In the genomic region with DNA sequence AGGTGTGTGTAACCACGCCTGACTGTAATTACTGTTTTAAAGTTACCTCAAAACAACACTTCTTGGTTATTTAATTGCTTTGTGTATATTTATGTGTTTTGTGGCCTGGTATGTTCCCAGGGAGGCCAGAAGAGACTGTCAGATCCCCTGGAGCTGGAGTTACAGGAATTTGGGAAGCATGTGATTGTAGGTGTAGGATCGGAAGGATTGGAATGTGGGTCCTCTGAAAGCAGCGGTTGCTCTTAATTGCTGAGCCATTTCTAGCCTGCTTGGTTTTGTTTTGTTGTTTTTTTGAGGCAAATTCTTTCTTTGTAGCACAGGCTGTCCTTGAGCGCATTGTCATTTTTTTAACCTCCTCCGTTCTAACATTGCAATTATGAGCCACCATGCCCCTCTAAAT, we compare ENCODE assay signal across 12 mouse cellular contexts.
"Had no signal": no experiment of that assay in that cellular context is flagged by ENCODE, and none has a peak within 500 bp of the region (broad histone marks: within the 10 kb centered on the region; RNA-seq: fewer than 3 reads in every experiment).

No protein-coding gene starts in this region.

- H3K9me3 ChIP-seq: limb, embryonic 13.5 days; liver, embryonic 15.5 days; midbrain, embryonic 12.5 days had no signal

- H3K9ac ChIP-seq: limb, embryonic 13.5 days; liver, embryonic 15.5 days; lung, embryonic 14.5 days; midbrain, embryonic 12.5 days had no signal

- H3K27me3 ChIP-seq: limb, embryonic 13.5 days; liver, embryonic 15.5 days; midbrain, embryonic 12.5 days had no signal

- ATAC-seq: midbrain, embryonic 16.5 days had no signal

- H3K4me2 ChIP-seq: limb, embryonic 13.5 days; liver, embryonic 15.5 days; lung, embryonic 14.5 days; midbrain, embryonic 12.5 days had no signal

- H3K4me1 ChIP-seq: limb, embryonic 13.5 days; liver, embryonic 15.5 days; midbrain, embryonic 12.5 days had no signal

- DNase-seq: kidney, postnatal 10 days; kidney, postnatal 4 days; left cerebral cortex, postnatal 4 days; lung, embryonic 14.5 days; lung, postnatal 10 days; lung, postnatal 4 days; right cerebral cortex, postnatal 25 days; thymus, postnatal 36 days had no signal

- H3K27ac ChIP-seq: limb, embryonic 13.5 days; liver, embryonic 15.5 days; midbrain, embryonic 12.5 days had no signal

- H3K4me3 ChIP-seq: limb, embryonic 13.5 days; liver, embryonic 15.5 days; midbrain, embryonic 12.5 days had no signal
